Mouse (Mus musculus) heart, embryonic 14.5 days (tissue): Measurements from ENCODE around the gene Tex48. TPM values are rescaled to one million over a fixed set of nuclear protein-coding genes. Genes with fewer than 3 reads are reported as not detected.

Experiments
- ATAC-seq: fragments of 200-750 bp; cut with Nextera tagmentation; 2 replicates; pipeline ENCODE4 v1.8.0; 2017; ENCODE audit warnings: low read depth, moderate TSS enrichment; ENCODE audit not compliant: insufficient number of reproducible peaks, insufficient read depth, low FRiP score
- H3K27ac ChIP-seq, 2 experiments: fragments of 200-500 bp in 1 of 2; fragments of 300-500 bp in 1 of 2; sonication (generic) in 1 of 2; replicated peaks in 1 of 2; 2 replicates each; pipeline ENCODE4 v1.5.1; 2012 to 2014; ENCODE audit warnings: low read depth in 2 of 2, low read length in 2 of 2, control low read depth in 1 of 2, mild to moderate bottlenecking in 1 of 2, mixed read lengths in 1 of 2; ENCODE audit not compliant: control insufficient read depth in 1 of 2, insufficient read depth in 1 of 2
- H3K27me3 ChIP-seq: fragments of 300-500 bp; sonication (generic); 2 replicates; pipeline ENCODE4 v1.6.1; 2014; ENCODE audit warnings: mild to moderate bottlenecking, low read length, control low read depth; ENCODE audit not compliant: control insufficient read depth, insufficient read depth
- H3K36me3 ChIP-seq: fragments of 300-500 bp; sonication (generic); 2 replicates; pipeline ENCODE4 v1.6.1; 2014; ENCODE audit warnings: mild to moderate bottlenecking, control low read depth, low read length, mixed read lengths; ENCODE audit not compliant: control insufficient read depth, insufficient read depth
- H3K4me1 ChIP-seq, 2 experiments: fragments of 200-500 bp in 1 of 2; fragments of 300-500 bp in 1 of 2; sonication (generic) in 1 of 2; 2 replicates each; pipeline ENCODE4 v1.6.1; 2012 to 2014; ENCODE audit warnings: low read length in 2 of 2, control low read depth in 1 of 2, mixed read lengths in 1 of 2; ENCODE audit not compliant: control insufficient read depth in 2 of 2, insufficient read depth in 2 of 2
- H3K4me2 ChIP-seq: fragments of 300-500 bp; sonication (generic); 2 replicates; pipeline ENCODE4 v1.6.1; 2014; ENCODE audit warnings: mild to moderate bottlenecking, low read length
- H3K4me3 ChIP-seq, 2 experiments: fragments of 200-500 bp in 1 of 2; fragments of 300-500 bp in 1 of 2; sonication (generic) in 1 of 2; 2 replicates each; pipeline ENCODE4 v1.5.1; 2012 to 2014; ENCODE audit warnings: low read length in 2 of 2, mild to moderate bottlenecking in 2 of 2, control low read depth in 1 of 2, low read depth in 1 of 2, moderate library complexity in 1 of 2; ENCODE audit not compliant: control insufficient read depth in 1 of 2, insufficient read depth in 1 of 2
- H3K9ac ChIP-seq: fragments of 300-500 bp; sonication (generic); 2 replicates; pipeline ENCODE4 v1.6.1; 2014; ENCODE audit warnings: mild to moderate bottlenecking, low read length
- H3K9me3 ChIP-seq: fragments of 300-500 bp; sonication (generic); 2 replicates; pipeline ENCODE4 v1.6.1; 2016; ENCODE audit warnings: low read length, control low read depth; ENCODE audit not compliant: control insufficient read depth
- WGBS: fragments of 180-500 bp; shearing (Covaris S2); extraction: QIAGEN DNeasy Blood & Tissue Kit; methylation state at CpG from one replicate; pipeline ENCODE4 v1.1.7; 2014; 5-methylcytosine and 5-hydroxymethylcytosine counted together
- polyA plus RNA-seq: library from polyadenylated mRNA; unstranded; fragments of >200 nt; fragmentation: Nextera tagmentation; extraction: Ambion mirVana; gene quantifications from 2 replicates; pipeline ENCODE4 v1.2.1, GENCODE M21; 2014

Gene Tex48
- polyA plus RNA-seq, 1 experiment from 2014 or later: not detected

DNA sequence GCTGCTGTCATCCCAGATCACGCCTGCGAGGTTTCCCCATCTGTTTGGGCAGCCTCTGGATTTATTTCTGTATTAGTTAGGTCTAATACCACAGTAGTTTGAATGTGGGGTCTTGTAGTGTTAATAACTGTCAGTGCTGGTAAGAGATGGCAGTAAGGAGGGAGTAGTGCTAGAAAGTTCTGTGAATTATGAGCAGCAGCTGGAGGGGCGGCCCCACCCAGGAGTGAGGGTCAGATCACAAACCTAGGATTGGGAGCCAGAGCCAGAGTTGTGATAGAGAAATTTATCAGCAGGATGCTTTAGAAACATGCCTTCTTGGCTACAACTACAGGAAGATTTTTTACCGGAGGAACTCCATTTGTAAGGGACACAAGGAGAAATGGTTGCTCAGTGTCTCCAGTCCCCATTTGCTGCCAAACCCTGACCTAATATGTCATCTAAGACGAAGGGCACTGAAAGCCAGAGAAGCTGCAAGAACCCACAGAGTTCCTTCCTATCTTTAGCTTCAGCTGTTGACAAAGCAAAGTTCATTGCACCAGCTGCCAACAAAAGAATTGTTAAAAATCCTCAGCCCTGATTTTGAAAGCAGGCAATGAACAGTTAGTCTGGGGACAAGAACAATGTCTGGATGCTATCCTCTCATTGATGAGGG is 27.6 kb downstream of the Tex48 start:
- Histone ChIP-seq H3K4me3 (no peak overlapping the region), H3K27me3 (no peaks in the 10 kb centered on the region), H3K9me3 (no peaks in the 10 kb centered on the region; the same call in 1 of the 2 replicates), H3K4me1 (peaks cover 11 to 12% of the 10 kb centered on the region in 2 experiments), H3K9ac (no peak overlapping the region), H3K4me2 (no peak overlapping the region), H3K27ac (peak overlapping the region in 1 of 2 experiments; percentile 44; a peak in 1 of 4 replicates), H3K36me3 (no peaks in the 10 kb centered on the region)
- 61% methylated on average over 5 of the region's 5 CpGs for WGBS
- no peak for ATAC-seq

- H3K4me2 ChIP-seq: no peak overlapping the region
- no peaks in the 10 kb centered on the region for H3K36me3 ChIP-seq
- ATAC-seq: no peak
- H3K4me3 ChIP-seq: no peak overlapping the region
- no peak overlapping the region for H3K27ac ChIP-seq
- H3K27me3 ChIP-seq: no peaks in the 10 kb centered on the region
- H3K4me1 ChIP-seq: peaks cover 9 to 12% of the 10 kb centered on the region in 2 experiments
- H3K9me3 ChIP-seq: no peaks in the 10 kb centered on the region
- WGBS: 81% methylated on average over 4 of the region's 4 CpGs
- no peak overlapping the region for H3K9ac ChIP-seq
These were observed 31.7 kb downstream of the Tex48 start for GRCm38 (mm10) chr4:63590538-63590937.

GRCm38 (mm10) chr4:63589987-63590386 is 32.2 kb downstream of the Tex48 start:
- H3K9ac ChIP-seq: no peak overlapping the region
- H3K36me3 ChIP-seq: no peaks in the 10 kb centered on the region
- no peak overlapping the region for H3K4me2 ChIP-seq
- ATAC-seq: no peak
- H3K9me3 ChIP-seq: no peaks in the 10 kb centered on the region
- no peak overlapping the region for H3K4me3 ChIP-seq
- peaks cover 5 to 8% of the 10 kb centered on the region in 2 experiments; a peak in 3 of 4 replicates for H3K4me1 ChIP-seq
- 75% methylated on average over 7 of the region's 7 CpGs for WGBS
- H3K27ac ChIP-seq: no peak overlapping the region
- H3K27me3 ChIP-seq: no peaks in the 10 kb centered on the region

- no peak overlapping the region for H3K9ac ChIP-seq
- no peak for ATAC-seq
- no peak overlapping the region for H3K4me2 ChIP-seq
- 77% methylated on average over 2 of the region's 2 CpGs for WGBS
- H3K4me1 ChIP-seq: no peaks in the 10 kb centered on the region
- no peaks in the 10 kb centered on the region for H3K9me3 ChIP-seq
- no peak overlapping the region for H3K4me3 ChIP-seq
- H3K36me3 ChIP-seq: no peaks in the 10 kb centered on the region
- no peak overlapping the region for H3K27ac ChIP-seq
- H3K27me3 ChIP-seq: no peaks in the 10 kb centered on the region
These were observed 36.0 kb downstream of the Tex48 start for GRCm38 (mm10) chr4:63586240-63586639.

DNA sequence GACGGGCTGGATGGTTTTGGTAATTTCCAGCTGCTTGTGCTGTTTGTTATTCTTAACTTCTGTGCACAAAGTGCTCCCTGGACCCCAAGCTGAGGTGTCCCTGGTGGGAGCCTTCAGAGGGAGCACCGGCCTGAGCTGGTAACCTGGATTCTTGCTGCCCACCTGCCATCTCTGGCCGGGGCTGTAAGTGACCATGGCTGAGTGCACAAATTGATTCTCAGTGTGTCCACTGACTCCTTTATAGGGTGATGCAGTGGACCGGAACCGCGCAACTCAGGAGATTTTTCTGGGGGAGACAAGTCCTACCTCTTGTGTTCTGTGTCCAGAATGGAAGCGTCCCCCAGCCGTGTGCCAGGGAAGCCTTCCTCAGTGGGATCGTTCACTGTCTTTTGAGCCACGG is 37.0 kb downstream of the Tex48 start:
- no peaks in the 10 kb centered on the region for H3K9me3 ChIP-seq
- ATAC-seq: no peak
- H3K9ac ChIP-seq: no peak overlapping the region
- no peaks in the 10 kb centered on the region for H3K27me3 ChIP-seq
- H3K4me3 ChIP-seq: no peak overlapping the region
- H3K4me2 ChIP-seq: no peak overlapping the region
- H3K36me3 ChIP-seq: no peaks in the 10 kb centered on the region
- H3K27ac ChIP-seq: no peak overlapping the region
- 87% methylated on average over 10 of the region's 10 CpGs for WGBS
- no peaks in the 10 kb centered on the region for H3K4me1 ChIP-seq

DNA sequence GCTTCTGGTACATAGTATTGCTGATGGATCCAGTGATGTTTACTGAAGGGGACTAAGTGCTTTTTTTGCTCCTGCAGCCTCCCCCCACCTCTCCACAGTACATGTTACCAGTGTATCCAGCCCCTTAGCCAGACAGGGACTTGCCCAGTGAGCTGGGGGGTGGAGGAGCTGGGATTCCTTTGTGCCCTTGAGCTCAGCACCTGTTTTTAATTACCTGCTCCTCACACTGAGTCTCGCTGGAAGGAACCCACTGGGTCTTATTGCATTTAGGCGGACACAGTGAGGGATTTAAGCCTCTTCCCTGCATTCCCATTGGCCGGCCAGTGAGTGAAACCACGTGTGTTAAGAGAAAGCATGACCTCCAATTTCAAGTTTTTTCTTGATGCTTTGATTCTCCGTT is 39.6 kb downstream of the Tex48 start:
- Histone ChIP-seq H3K27ac (no peak overlapping the region), H3K9ac (no peak overlapping the region), H3K36me3 (no peaks in the 10 kb centered on the region), H3K4me2 (no peak overlapping the region), H3K4me3 (no peak overlapping the region), H3K9me3 (0 out of 2 replicates have a peak, but pooled peaks cover 2% of the 10 kb centered on the region), H3K27me3 (no peaks in the 10 kb centered on the region), H3K4me1 (no peaks in the 10 kb centered on the region)
- no peak for ATAC-seq
- 80% methylated on average over 5 of the region's 5 CpGs for WGBS

GRCm38 (mm10) chr4:63580078-63580477 is 42.1 kb downstream of the Tex48 start:
- Histone ChIP-seq H3K4me2 (no peak overlapping the region), H3K9me3 (0 out of 2 replicates have a peak, but pooled peaks cover 5% of the 10 kb centered on the region), H3K4me1 (no peaks in the 10 kb centered on the region), H3K27me3 (no peaks in the 10 kb centered on the region), H3K9ac (no peak overlapping the region), H3K36me3 (no peaks in the 10 kb centered on the region), H3K4me3 (no peak overlapping the region), H3K27ac (no peak overlapping the region)
- 67% methylated on average over 6 of the region's 6 CpGs for WGBS
- no peak for ATAC-seq

GRCm38 (mm10) chr4:63579649-63580048 is 42.6 kb downstream of the Tex48 start:
- ATAC-seq: no peak
- Histone ChIP-seq H3K4me2 (no peak overlapping the region), H3K27me3 (no peaks in the 10 kb centered on the region), H3K4me3 (no peak overlapping the region), H3K36me3 (no peaks in the 10 kb centered on the region), H3K9me3 (0 out of 2 replicates have a peak, but pooled peaks cover 5% of the 10 kb centered on the region), H3K9ac (no peak overlapping the region), H3K4me1 (no peaks in the 10 kb centered on the region), H3K27ac (no peak overlapping the region)
- WGBS: 85% methylated on average over 14 of the region's 14 CpGs
